Mouse (Mus musculus): ENCODE measurements at regions not wholly inside any gene's neighbourhood (a gene's known extent, or its start where the extent isn't known, plus 50 kb on each side); places are given as distances from the start of the nearest gene placed in this dataset.

GRCm38 (mm10) chr14:120661111-120661510 is 182.9 kb downstream of the Rap2a start:
- peak; percentile 34 for DNase-seq (ENCODE audit: low spot score)

GRCm38 (mm10) chr14:120669665-120670064 is 191.4 kb downstream of the Rap2a start:
- no peak for DNase-seq (ENCODE audit: low spot score)

GRCm38 (mm10) chr14:120675752-120676151 is 197.5 kb downstream of the Rap2a start:
- no peak for DNase-seq (ENCODE audit: low spot score)

- DNase-seq (ENCODE audit: low spot score) = no peak
Observed at GRCm38 (mm10) chr14:120678533-120678932, 200.3 kb downstream of the Rap2a start.

- no peak for DNase-seq (ENCODE audit: low spot score)
Observed at GRCm38 (mm10) chr14:120679072-120679471, 200.8 kb downstream of the Rap2a start.

- DNase-seq (ENCODE audit: low spot score) = peak; percentile 10
Observed at GRCm38 (mm10) chr14:120680272-120680671, 202.0 kb downstream of the Rap2a start.

GRCm38 (mm10) chr14:120685263-120685662 is 207.0 kb downstream of the Rap2a start:
- no peak for DNase-seq (ENCODE audit: low spot score)

GRCm38 (mm10) chr14:120685877-120686276 is 207.6 kb downstream of the Rap2a start:
- DNase-seq (ENCODE audit: low spot score) = no peak

GRCm38 (mm10) chr14:120686751-120687150 is 208.5 kb downstream of the Rap2a start:
- no peak for DNase-seq (ENCODE audit: low spot score)

GRCm38 (mm10) chr14:120699378-120699777 is 211.6 kb upstream of the Ipo5 start:
- DNase-seq (ENCODE audit: low spot score) = no peak

- peak; percentile 36 for DNase-seq (ENCODE audit: low spot score)
Observed at GRCm38 (mm10) chr14:120705301-120705801, 205.7 kb upstream of the Ipo5 start.

GRCm38 (mm10) chr14:120710782-120711181 is 200.2 kb upstream of the Ipo5 start:
- DNase-seq (ENCODE audit: low spot score) = no peak

GRCm38 (mm10) chr14:120720464-120721445 is 190.3 kb upstream of the Ipo5 start:
- peak; percentile 53 for DNase-seq (ENCODE audit: low spot score)

GRCm38 (mm10) chr14:120721593-120722461 is 189.2 kb upstream of the Ipo5 start:
- no peak for DNase-seq (ENCODE audit: low spot score)

- DNase-seq (ENCODE audit: low spot score) = peak; percentile 16
Observed at GRCm38 (mm10) chr14:120722546-120723112, 188.4 kb upstream of the Ipo5 start.

GRCm38 (mm10) chr14:120728107-120728506 is 182.9 kb upstream of the Ipo5 start:
- DNase-seq (ENCODE audit: low spot score) = no peak

GRCm38 (mm10) chr14:120730226-120730625 is 180.8 kb upstream of the Ipo5 start:
- no peak for DNase-seq (ENCODE audit: low spot score)

GRCm38 (mm10) chr14:120731679-120732281 is 179.2 kb upstream of the Ipo5 start:
- DNase-seq (ENCODE audit: low spot score) = peak; percentile 17

GRCm38 (mm10) chr14:120732400-120733138 is 178.5 kb upstream of the Ipo5 start:
- no peak for DNase-seq (ENCODE audit: low spot score)

- no peak for DNase-seq (ENCODE audit: low spot score)
Observed at GRCm38 (mm10) chr14:120741492-120742054, 169.5 kb upstream of the Ipo5 start.

- DNase-seq (ENCODE audit: low spot score) = no peak
Observed at GRCm38 (mm10) chr14:120754011-120754410, 157.0 kb upstream of the Ipo5 start.

All from lung, postnatal 25 days (tissue).